Mouse (Mus musculus): ENCODE data around the gene Ttyh3.

Gene Ttyh3

GRCm38 (mm10) chr5:140609511-140610272 is 39.1 kb downstream of the Ttyh3 start:
- DNase-seq (ENCODE audit: low spot score in 2 of 2) = no peak

- DNase-seq (ENCODE audit: low spot score in 2 of 2) = no peak
These were observed 40.2 kb downstream of the Ttyh3 start for GRCm38 (mm10) chr5:140608634-140609015.

- DNase-seq (ENCODE audit: low spot score in 2 of 2) = no peak
These were observed 40.8 kb downstream of the Ttyh3 start for GRCm38 (mm10) chr5:140607836-140608633.

GRCm38 (mm10) chr5:140607001-140607835 is 41.6 kb downstream of the Ttyh3 start, which contains the start of gene Lfng:
Gene Lfng, plus strand, starts transcription at chr5:140607320.
- peak; percentile 90 to 93 for DNase-seq (ENCODE audit: low spot score in 2 of 2)

GRCm38 (mm10) chr5:140606386-140606785 is 42.4 kb downstream of the Ttyh3 start:
- DNase-seq (ENCODE audit: low spot score in 2 of 2) = no peak

- DNase-seq (ENCODE audit: low spot score in 2 of 2) = no peak
These were observed 43.6 kb downstream of the Ttyh3 start for GRCm38 (mm10) chr5:140605228-140605627.

GRCm38 (mm10) chr5:140604386-140604785 is 44.4 kb downstream of the Ttyh3 start:
- DNase-seq (ENCODE audit: low spot score in 2 of 2) = no peak

GRCm38 (mm10) chr5:140602540-140602939 is 46.3 kb downstream of the Ttyh3 start:
- no peak for DNase-seq (ENCODE audit: low spot score in 2 of 2)

- no peak for DNase-seq (ENCODE audit: low spot score in 2 of 2)
These were observed 47.1 kb downstream of the Ttyh3 start for GRCm38 (mm10) chr5:140601712-140602111.

- no peak for DNase-seq (ENCODE audit: low spot score in 2 of 2)
These were observed 48.9 kb downstream of the Ttyh3 start for GRCm38 (mm10) chr5:140599939-140600338.

- no peak for DNase-seq (ENCODE audit: low spot score in 2 of 2)
These were observed 51.0 kb downstream of the Ttyh3 start for GRCm38 (mm10) chr5:140597787-140598186.

- no peak for DNase-seq (ENCODE audit: low spot score in 2 of 2)
These were observed 51.8 kb downstream of the Ttyh3 start for GRCm38 (mm10) chr5:140596927-140597588.

- DNase-seq (ENCODE audit: low spot score in 2 of 2) = no peak
These were observed 52.4 kb downstream of the Ttyh3 start for GRCm38 (mm10) chr5:140596426-140596825.

- no peak for DNase-seq (ENCODE audit: low spot score in 2 of 2)
These were observed 54.0 kb downstream of the Ttyh3 start for GRCm38 (mm10) chr5:140594846-140595245.

GRCm38 (mm10) chr5:140589082-140589774 is 59.6 kb downstream of the Ttyh3 start:
- DNase-seq (ENCODE audit: low spot score in 2 of 2) = no peak

GRCm38 (mm10) chr5:140583732-140584368 is 65.0 kb downstream of the Ttyh3 start:
- DNase-seq (ENCODE audit: low spot score in 2 of 2) = no peak

GRCm38 (mm10) chr5:140582995-140583731 is 65.7 kb downstream of the Ttyh3 start:
- DNase-seq (ENCODE audit: low spot score in 2 of 2) = no peak

GRCm38 (mm10) chr5:140581569-140581968 is 67.3 kb downstream of the Ttyh3 start:
- DNase-seq (ENCODE audit: low spot score in 2 of 2) = peak in 1 of 2 experiments; percentile 68

- no peak for DNase-seq (ENCODE audit: low spot score in 2 of 2)
These were observed 69.1 kb downstream of the Ttyh3 start for GRCm38 (mm10) chr5:140579771-140580170.

- no peak for DNase-seq (ENCODE audit: low spot score in 2 of 2)
These were observed 69.6 kb downstream of the Ttyh3 start for GRCm38 (mm10) chr5:140579221-140579620.
